Mouse (Mus musculus) T-cell, adult 2 months (primary cell): ENCODE measurements around the gene Zdhhc7.
A peak's percentile ranks its signal among the peaks of the same experiment; 100 is the strongest.

Experiments used
- DNase-seq: peaks from one replicate; pipeline ENCODE4 v3.0.0; 2022; ENCODE audit warnings: low spot score

Zdhhc7 gene

DNA sequence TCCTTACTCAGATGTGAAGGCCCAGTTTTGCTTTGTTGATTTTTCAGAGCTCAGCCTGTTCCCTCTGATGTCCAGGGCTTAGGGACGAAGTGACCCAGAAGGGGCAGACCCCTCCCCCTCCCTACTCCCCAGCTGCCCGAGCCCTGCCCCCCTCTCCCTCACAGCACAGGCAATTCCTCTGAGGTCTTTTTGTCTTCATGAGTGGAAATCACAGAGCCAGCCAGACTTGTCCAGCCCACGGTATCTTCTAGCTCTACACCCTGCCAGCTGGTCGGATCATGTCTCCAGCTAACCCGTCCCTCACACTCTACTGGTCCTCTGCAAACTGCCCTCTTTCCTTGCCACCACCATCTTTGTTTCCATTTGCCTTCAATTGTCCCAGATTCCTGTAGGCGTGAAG is 66.8 kb downstream of the Zdhhc7 start:
- no peak for DNase-seq

- DNase-seq, result peak; percentile 8
Measured at GRCm38 (mm10) chr8:120032549-120033208, 68.6 kb downstream of the Zdhhc7 start.
